Mouse (Mus musculus): ENCODE measurements around the gene Ss18l2. TPM values are rescaled to one million over a fixed set of nuclear protein-coding genes. Genes with fewer than 3 reads are reported as not detected.

Gene Ss18l2
- polyA plus RNA-seq, 1 experiment from 2014 or later = 107 TPM

DNA sequence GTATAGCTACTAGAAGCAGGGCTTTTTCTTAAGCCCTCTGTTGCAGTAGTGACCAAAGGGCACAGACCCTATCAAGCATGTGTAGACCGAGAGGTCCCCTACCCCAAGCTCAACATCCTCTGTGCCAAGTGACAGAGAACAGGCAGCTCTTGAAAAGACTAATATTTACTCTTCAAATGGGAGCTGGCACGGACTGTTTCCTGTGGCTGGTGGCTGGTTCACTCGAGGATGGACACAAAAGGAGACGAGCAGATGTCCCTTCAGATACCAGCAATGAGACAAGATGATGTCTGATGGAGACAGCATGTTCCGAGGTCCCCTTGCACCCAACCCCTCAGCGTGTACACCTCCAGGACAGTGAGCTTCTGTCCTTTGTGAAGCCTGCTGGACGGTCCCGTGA, 32.7 kb upstream of the Ss18l2 start:
- Histone ChIP-seq H3K27ac (replicated peaks) (no peak overlapping the region), H3K4me2 (replicated peaks) (no peak overlapping the region), H3K9ac (replicated peaks) (no peak overlapping the region), H3K4me1 (no peaks in the 10 kb centered on the region), H3K27me3 (peaks cover 2% of the 10 kb centered on the region; the same call in 1 of the 2 replicates), H3K36me3 (peaks cover 12% of the 10 kb centered on the region), H3K9me3 (no peaks in the 10 kb centered on the region), H3K4me3 (no peak overlapping the region)
- WGBS = 85% methylated on average over 8 of the region's 8 CpGs
- no peak for ATAC-seq (ENCODE audit: low FRiP score, low read depth)

DNA sequence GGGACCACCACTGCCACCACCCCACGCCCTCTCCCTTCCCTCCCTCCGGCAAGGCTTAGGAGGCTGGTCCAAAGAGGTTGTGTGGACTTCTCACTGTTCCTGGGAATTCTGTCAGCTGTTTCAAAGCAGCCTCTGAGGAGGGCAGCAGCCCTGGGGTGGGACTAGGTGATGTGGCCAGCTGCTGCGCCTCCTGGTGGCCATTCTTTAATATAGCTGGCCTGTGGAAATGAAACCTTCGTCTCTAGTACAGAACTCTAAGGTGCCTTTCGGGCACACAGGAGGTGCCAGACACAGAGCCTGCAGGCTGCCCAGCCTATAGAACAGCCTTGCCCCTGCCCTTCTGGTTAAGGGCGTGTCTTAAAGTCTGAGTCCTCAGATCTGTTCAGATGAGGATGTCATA, 30.6 kb upstream of the Ss18l2 start:
- WGBS = 18% methylated on average over 6 of the region's 6 CpGs
- Histone ChIP-seq H3K9me3 (no peaks in the 10 kb centered on the region), H3K27me3 (no peaks in the 10 kb centered on the region; the same call in 1 of the 2 replicates), H3K4me1 (no peaks in the 10 kb centered on the region), H3K4me2 (replicated peaks) (no peak overlapping the region), H3K4me3 (no peak overlapping the region), H3K27ac (replicated peaks) (no peak overlapping the region), H3K9ac (replicated peaks) (no peak overlapping the region), H3K36me3 (peaks cover 27% of the 10 kb centered on the region)
- ATAC-seq (ENCODE audit: low FRiP score, low read depth) = peak; percentile 78

DNA sequence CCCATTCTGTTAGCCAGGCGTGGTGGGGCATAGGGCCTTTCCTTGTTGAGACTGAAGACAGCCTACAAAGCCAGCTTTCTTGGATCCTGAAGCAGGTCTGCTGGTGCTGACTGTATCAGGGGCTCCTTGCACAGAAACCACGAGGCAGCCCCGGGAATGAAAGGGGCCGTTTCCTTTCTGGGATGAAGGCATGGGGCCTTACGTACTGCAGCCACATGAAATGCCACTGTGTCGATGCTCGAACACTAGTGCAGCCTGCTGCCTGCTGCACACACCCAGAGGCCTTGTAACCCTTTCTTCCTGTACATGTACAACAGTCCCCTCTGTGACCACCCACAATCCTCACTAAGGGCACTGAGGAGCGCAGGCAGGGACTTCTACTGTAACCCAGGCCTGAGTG, 28.9 kb upstream of the Ss18l2 start:
- Histone ChIP-seq H3K9me3 (no peaks in the 10 kb centered on the region), H3K27ac (replicated peaks) (no peak overlapping the region), H3K4me2 (replicated peaks) (no peak overlapping the region), H3K27me3 (no peaks in the 10 kb centered on the region; the same call in 1 of the 2 replicates), H3K4me1 (no peaks in the 10 kb centered on the region), H3K4me3 (no peak overlapping the region), H3K36me3 (peaks cover 42% of the 10 kb centered on the region), H3K9ac (replicated peaks) (no peak overlapping the region)
- 89% methylated on average over 7 of the region's 8 CpGs for WGBS
- ATAC-seq (ENCODE audit: low FRiP score, low read depth) = no peak

DNA sequence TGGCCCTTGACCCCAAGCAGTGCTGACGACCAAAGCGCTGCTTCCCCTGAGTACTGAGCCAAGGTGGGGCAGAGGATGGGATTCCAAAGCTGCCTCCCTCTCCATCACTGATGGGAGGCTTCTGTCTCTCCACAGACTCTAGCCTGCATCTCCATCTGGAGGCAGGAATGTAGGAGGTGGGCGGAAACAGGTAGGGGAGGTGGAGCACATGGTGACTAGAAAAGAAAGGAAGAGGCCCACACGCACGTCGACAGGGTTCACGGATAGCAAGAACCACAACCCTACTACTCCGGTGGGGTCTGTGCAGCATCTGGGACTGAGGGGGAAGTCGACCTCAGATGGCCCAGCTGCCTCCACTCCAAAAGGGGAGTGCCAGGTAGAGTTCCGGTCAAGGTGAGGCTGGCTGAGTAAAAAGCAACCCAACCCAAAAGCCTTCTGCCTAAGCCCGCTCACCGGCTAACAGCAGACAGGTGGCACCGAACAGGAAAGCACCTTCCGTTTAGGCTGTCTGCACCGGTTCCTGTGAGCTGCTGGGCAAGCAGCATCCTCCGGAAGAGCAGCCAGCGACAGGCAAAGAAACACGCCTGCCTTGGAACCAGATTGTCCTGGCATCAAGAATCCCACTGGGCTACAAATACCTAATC, 28.0 kb upstream of the Ss18l2 start:
- no peak overlapping the region for H3K4me2 ChIP-seq (replicated peaks)
- H3K4me1 ChIP-seq = no peaks in the 10 kb centered on the region
- no peak for ATAC-seq (ENCODE audit: low FRiP score, low read depth)
- H3K36me3 ChIP-seq = peaks cover 44% of the 10 kb centered on the region
- WGBS = 78% methylated on average over 18 of the region's 18 CpGs
- H3K4me3 ChIP-seq = no peak overlapping the region
- H3K9ac ChIP-seq (replicated peaks) = no peak overlapping the region
- H3K27ac ChIP-seq (replicated peaks) = no peak overlapping the region
- H3K27me3 ChIP-seq = no peaks in the 10 kb centered on the region
- H3K9me3 ChIP-seq = no peaks in the 10 kb centered on the region

DNA sequence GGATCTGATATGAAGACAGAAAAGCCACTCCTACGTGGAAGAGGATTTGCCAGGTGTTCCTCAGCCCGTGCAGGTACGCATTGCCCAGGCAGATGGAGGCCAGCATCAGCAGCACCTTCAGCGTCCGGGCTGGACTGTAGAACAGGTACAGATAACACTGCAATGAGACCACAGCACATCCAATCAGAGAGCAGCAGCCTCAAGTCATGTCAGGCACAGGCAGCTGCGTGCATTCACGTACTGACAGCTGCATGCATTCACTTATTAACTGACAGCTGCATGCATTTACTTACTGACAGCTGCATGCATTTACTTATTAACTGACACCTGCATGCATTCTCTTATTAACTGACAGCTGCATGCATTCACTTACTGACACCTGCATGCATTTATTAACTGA, 25.4 kb upstream of the Ss18l2 start:
- H3K4me3 ChIP-seq = no peak overlapping the region
- no peak overlapping the region for H3K9ac ChIP-seq (replicated peaks)
- peaks cover 55% of the 10 kb centered on the region for H3K36me3 ChIP-seq
- no peak for ATAC-seq (ENCODE audit: low FRiP score, low read depth)
- WGBS = 83% methylated on average over 7 of the region's 7 CpGs
- H3K4me2 ChIP-seq (replicated peaks) = no peak overlapping the region
- H3K4me1 ChIP-seq = 0 out of 2 replicates have a peak, but pooled peaks cover under 1% of the 10 kb centered on the region
- no peaks in the 10 kb centered on the region for H3K9me3 ChIP-seq
- no peak overlapping the region for H3K27ac ChIP-seq (replicated peaks)
- no peaks in the 10 kb centered on the region for H3K27me3 ChIP-seq

DNA sequence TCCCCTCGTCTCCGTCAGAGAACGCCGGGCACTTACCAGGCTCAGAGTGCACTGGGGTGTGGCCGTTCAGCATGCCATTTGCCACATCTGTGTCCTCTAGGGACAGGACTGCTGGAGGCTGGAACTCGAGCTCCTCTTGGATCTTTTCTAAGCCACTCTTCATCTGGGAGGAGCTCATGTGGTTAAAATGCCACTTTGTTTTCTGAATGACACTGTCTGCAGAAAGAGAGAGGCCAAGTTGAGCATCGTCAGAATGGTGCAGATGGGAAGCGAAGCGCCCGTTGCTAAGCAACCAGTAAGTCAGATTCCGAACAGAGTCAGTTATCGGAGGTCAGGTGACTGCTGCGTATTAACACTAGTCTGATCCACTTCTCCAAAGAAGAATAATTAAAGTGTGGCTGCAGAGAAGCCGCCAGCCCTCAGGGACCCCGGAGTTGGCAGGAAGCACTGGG, 19.9 kb upstream of the Ss18l2 start:
- H3K27ac ChIP-seq (replicated peaks) = peak overlapping the region; percentile 75

DNA sequence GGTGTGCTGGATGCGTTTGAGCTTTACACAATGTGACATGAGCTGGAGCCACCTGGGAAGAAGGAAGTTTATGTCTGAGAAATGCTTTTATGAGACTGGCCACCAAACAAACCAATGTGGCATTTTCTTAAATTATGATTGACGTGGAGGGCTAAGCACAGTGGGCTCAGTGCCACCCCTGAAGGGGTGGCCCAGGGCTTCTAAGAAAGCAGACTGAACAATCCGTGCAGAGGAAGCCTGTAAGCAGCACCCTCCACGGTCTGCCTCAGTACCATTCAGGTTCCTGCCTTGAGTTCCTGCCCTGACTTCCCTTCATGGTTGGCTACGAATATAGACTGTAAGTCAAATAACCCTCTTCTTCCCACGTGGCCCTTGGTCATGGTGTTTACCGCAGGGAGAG, 19.4 kb upstream of the Ss18l2 start:
- peaks cover 51% of the 10 kb centered on the region for H3K36me3 ChIP-seq
- H3K27ac ChIP-seq (replicated peaks) = peak overlapping the region; percentile 75
- no peak overlapping the region for H3K4me3 ChIP-seq
- H3K9ac ChIP-seq (replicated peaks) = no peak overlapping the region
- WGBS = 87% methylated on average over 7 of the region's 7 CpGs
- H3K4me1 ChIP-seq = peaks cover 19% of the 10 kb centered on the region
- peak; percentile 25 for ATAC-seq (ENCODE audit: low FRiP score, low read depth)
- no peaks in the 10 kb centered on the region for H3K9me3 ChIP-seq
- no peaks in the 10 kb centered on the region for H3K27me3 ChIP-seq
- H3K4me2 ChIP-seq (replicated peaks) = peak overlapping the region; percentile 35

More for the DNA sequence above, 19.9 kb upstream of the Ss18l2 start:
- H3K4me1 ChIP-seq = peaks cover 19% of the 10 kb centered on the region
- 48% methylated on average over 15 of the region's 15 CpGs for WGBS
- H3K4me2 ChIP-seq (replicated peaks) = peak overlapping the region; percentile 35
- peak; percentile 87 for ATAC-seq (ENCODE audit: low FRiP score, low read depth)
- no peaks in the 10 kb centered on the region for H3K27me3 ChIP-seq
- peaks cover 51% of the 10 kb centered on the region for H3K36me3 ChIP-seq
- 0 out of 2 replicates have a peak overlapping the region, but pooled peaks have one; percentile 9 for H3K4me3 ChIP-seq
- H3K9me3 ChIP-seq = no peaks in the 10 kb centered on the region
- H3K9ac ChIP-seq (replicated peaks) = no peak overlapping the region

DNA sequence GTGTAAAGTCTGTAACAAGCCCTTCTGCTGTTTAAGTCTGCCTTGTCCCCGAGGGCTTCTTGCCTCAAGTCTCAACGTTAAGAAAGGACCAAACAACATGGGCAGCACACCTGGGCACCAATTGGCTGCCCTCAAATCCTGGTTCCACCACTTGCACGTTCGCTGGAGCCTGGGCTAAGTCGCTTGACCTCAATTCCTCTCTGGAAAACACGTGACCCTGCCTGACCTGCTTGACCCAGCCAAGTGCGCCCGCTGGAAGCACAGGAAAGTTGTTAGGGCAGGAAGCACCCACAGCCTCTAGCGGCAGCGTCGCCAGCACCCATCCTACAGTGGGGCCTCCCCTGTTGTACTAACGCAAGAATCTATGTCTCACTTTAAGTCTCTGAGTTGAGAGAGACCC, 15.4 kb upstream of the Ss18l2 start:
- WGBS = 79% methylated on average over 12 of the region's 12 CpGs
- Histone ChIP-seq H3K9ac (replicated peaks) (no peak overlapping the region), H3K27me3 (no peaks in the 10 kb centered on the region), H3K27ac (replicated peaks) (no peak overlapping the region), H3K4me1 (peaks cover 18% of the 10 kb centered on the region), H3K9me3 (no peaks in the 10 kb centered on the region), H3K4me2 (replicated peaks) (no peak overlapping the region), H3K4me3 (no peak overlapping the region), H3K36me3 (peaks cover 57% of the 10 kb centered on the region)
- ATAC-seq (ENCODE audit: low FRiP score, low read depth) = no peak

DNA sequence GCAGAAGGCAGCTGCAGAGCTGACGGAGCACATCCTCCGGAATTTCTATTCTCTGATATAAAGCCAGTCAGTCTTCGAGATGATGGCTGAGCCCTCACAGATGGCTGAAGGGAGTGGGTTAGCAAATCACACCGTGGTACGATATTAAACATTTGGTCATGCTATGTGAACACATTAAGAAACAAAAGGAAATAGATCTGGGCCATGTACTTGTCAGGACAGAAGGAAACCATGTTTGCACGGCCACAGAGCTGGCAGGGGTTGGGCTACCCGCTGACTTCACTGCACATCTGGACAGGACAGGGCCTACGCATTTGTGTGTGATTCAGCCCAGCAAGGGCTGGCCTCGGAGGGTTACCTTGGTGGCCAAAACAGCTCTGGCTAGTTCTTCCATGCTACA, 13.5 kb upstream of the Ss18l2 start:
- H3K9me3 ChIP-seq = no peaks in the 10 kb centered on the region
- no peak for ATAC-seq (ENCODE audit: low FRiP score, low read depth)
- H3K27me3 ChIP-seq = no peaks in the 10 kb centered on the region
- H3K27ac ChIP-seq (replicated peaks) = no peak overlapping the region
- peaks cover under 1% of the 10 kb centered on the region; the same call in 1 of the 2 replicates for H3K4me1 ChIP-seq
- 96% methylated on average over 9 of the region's 9 CpGs for WGBS
- no peak overlapping the region for H3K9ac ChIP-seq (replicated peaks)
- peaks cover 65% of the 10 kb centered on the region for H3K36me3 ChIP-seq
- H3K4me2 ChIP-seq (replicated peaks) = no peak overlapping the region
- H3K4me3 ChIP-seq = no peak overlapping the region

DNA sequence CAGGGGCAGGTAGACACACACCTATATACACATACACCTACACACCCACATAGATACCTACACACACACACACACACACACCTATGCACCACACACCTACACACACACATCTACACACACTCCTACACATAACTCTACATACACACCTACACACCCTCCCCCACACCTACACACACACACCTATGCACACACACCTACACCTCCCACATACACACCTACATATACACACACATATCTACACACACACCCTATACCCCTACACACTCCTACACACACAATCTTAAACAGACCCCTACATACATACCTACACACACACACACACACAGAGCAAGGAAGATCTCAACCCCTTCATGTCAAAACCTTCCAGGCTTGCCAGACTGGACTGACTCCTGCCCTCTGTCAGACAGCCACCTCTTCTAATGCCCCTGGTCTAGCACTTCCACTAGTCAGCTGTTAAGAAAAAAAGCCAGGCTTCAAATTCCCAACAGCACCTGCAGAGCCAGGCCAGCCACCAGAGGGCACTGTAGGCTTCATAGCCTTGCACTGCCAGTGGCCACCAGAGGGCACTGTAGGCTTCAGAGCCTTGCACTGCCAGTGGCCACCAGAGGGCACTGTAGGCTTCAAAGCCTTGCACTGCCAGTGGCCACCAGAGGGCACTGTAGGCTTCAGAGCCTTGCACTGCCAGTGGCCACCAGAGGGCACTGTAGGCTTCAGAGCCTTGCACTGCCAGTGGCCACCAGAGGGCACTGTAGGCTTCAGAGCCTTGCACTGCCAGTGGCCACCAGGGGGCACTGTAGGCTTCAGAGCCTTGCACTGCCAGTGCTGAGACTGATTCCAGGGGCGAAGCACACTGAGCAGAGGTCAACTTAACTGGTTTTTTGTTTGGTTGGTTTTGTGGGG, 12.7 kb upstream of the Ss18l2 start:
- no peaks in the 10 kb centered on the region for H3K9me3 ChIP-seq
- 95% methylated on average over 1 of the region's 1 CpGs for WGBS
- no peak overlapping the region for H3K4me2 ChIP-seq (replicated peaks)
- H3K27me3 ChIP-seq = no peaks in the 10 kb centered on the region
- H3K27ac ChIP-seq (replicated peaks) = no peak overlapping the region
- H3K4me1 ChIP-seq = no peaks in the 10 kb centered on the region
- ATAC-seq (ENCODE audit: low FRiP score, low read depth) = no peak
- no peak overlapping the region for H3K9ac ChIP-seq (replicated peaks)
- no peak overlapping the region for H3K4me3 ChIP-seq
- H3K36me3 ChIP-seq = peaks cover 58% of the 10 kb centered on the region

DNA sequence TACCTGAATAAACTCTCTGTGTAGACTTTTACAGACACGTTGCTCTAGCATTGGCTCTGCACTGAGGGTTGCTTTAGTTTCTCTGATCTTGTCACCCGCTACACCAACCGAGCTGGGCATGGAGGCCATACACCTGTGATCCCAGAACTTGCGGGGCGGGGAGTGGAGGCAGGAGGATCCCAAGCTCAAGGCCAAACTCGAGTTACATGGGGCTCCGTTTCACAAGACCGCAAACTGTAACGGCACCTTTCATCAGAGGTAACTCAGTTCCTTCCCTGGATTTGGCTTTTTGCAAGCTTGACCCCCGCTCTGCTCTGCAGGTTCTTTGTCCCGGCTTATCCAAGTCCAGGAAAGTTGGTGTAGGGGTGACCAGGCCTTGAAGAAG, 5.9 kb upstream of the Ss18l2 start:
- Histone ChIP-seq H3K27ac (replicated peaks) (peak overlapping the region; percentile 69), H3K4me1 (peaks cover 23% of the 10 kb centered on the region), H3K9me3 (no peaks in the 10 kb centered on the region), H3K9ac (replicated peaks) (peak overlapping the region; percentile 72), H3K4me2 (replicated peaks) (peak overlapping the region; percentile 88), H3K36me3 (peaks cover 15% of the 10 kb centered on the region), H3K4me3 (peak overlapping the region; percentile 86), H3K27me3 (peaks cover 12% of the 10 kb centered on the region; the same call in 1 of the 2 replicates)
- ATAC-seq (ENCODE audit: low FRiP score, low read depth) = no peak
- 38% methylated on average over 11 of the region's 11 CpGs for WGBS

Data from midbrain, embryonic 12.5 days (tissue).